Mouse (Mus musculus) liver, adult 2 months (tissue): ENCODE data around the gene Paip2b.

Source experiments
- CTCF ChIP-seq: fragments of 200-500 bp; IDR thresholded peaks from 2 replicates; pipeline ENCODE4 v1.5.1; 2011; ENCODE audit warnings: low read depth, low read length, control low read depth
- POLR2A ChIP-seq: fragments of 200-500 bp; IDR thresholded peaks from 2 replicates; pipeline ENCODE4 v1.6.1; 2011; ENCODE audit warnings: low read length, control low read depth; ENCODE audit not compliant: insufficient read depth; ENCODE audit errors: extremely low read depth

GRCm38 (mm10) chr6:83791251-83791890 lies 40.2 kb downstream of the Paip2b start:
- TF ChIP-seq CTCF (no peak), POLR2A (no peak)
